Mouse (Mus musculus) limb, embryonic 13.5 days (tissue): Measurements from ENCODE around the gene Zdhhc7. TPM values are rescaled to one million over a fixed set of nuclear protein-coding genes. Genes with fewer than 3 reads are reported as not detected.

Experiments used
- ATAC-seq: fragments of 200-750 bp; cut with Nextera tagmentation; 2 replicates; pipeline ENCODE4 v1.8.0; 2017; ENCODE audit warnings: low read depth, moderate number of reproducible peaks, moderate TSS enrichment; ENCODE audit not compliant: low FRiP score
- H3K27ac ChIP-seq: fragments of 300-500 bp; sonication (generic); 2 replicates; pipeline ENCODE4 v1.5.1; 2015; ENCODE audit warnings: inconsistent platforms, mild to moderate bottlenecking, moderate library complexity
- H3K27me3 ChIP-seq: fragments of 300-500 bp; sonication (generic); 2 replicates; pipeline ENCODE4 v1.6.1; 2015; ENCODE audit warnings: mild to moderate bottlenecking, inconsistent platforms
- H3K36me3 ChIP-seq: fragments of 300-500 bp; sonication (generic); 2 replicates; pipeline ENCODE4 v1.6.1; 2015; ENCODE audit warnings: inconsistent platforms, mild to moderate bottlenecking, moderate library complexity
- H3K4me1 ChIP-seq: fragments of 300-500 bp; sonication (generic); 2 replicates; pipeline ENCODE4 v1.6.1; 2015; ENCODE audit warnings: inconsistent platforms
- H3K4me2 ChIP-seq: fragments of 300-500 bp; sonication (generic); replicated peaks from 2 replicates; pipeline ENCODE4 v1.6.1; 2015; ENCODE audit warnings: inconsistent platforms, mild to moderate bottlenecking, moderate library complexity
- H3K4me3 ChIP-seq: fragments of 300-500 bp; sonication (generic); 2 replicates; pipeline ENCODE4 v1.5.1; 2015; ENCODE audit warnings: moderate library complexity, mild to moderate bottlenecking, inconsistent platforms
- H3K9ac ChIP-seq: fragments of 300-500 bp; sonication (generic); 2 replicates; pipeline ENCODE4 v1.6.1; 2015; ENCODE audit warnings: mild to moderate bottlenecking, inconsistent platforms
- H3K9me3 ChIP-seq: fragments of 300-500 bp; sonication (generic); 2 replicates; pipeline ENCODE4 v1.6.1; 2016; ENCODE audit warnings: inconsistent platforms
- WGBS: fragments of 180-500 bp; shearing (Covaris S2); methylation state at CpG from one replicate; pipeline ENCODE4 v1.1.7; 2015; 5-methylcytosine and 5-hydroxymethylcytosine counted together
- polyA plus RNA-seq: library from polyadenylated mRNA; unstranded; fragments of >200 nt; fragmentation: Nextera tagmentation; extraction: Ambion mirVana; gene quantifications from 2 replicates; pipeline ENCODE4 v1.2.1, GENCODE M21; 2015

Zdhhc7 gene
- polyA plus RNA-seq, 1 experiment from 2014 or later = 32.8 TPM

DNA sequence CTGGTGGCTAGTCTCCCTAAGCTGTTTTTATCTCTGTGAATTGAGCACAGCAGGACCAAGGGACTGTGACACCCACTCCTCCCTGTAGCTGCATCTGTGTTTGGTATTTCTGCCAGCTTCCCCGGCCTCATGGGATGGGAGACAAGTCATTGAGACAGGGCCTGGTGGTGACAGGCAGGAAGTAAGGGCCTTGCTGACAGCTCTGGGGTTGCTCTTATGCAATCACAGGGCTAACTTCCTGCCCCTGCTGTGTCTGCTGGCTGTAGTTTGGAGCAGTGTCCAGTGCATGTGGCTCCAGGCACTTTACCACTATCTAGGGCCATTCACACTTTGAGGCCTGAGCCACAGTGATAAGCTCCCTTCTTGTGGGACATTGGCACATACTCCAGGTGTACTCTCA, 60.4 kb downstream of the Zdhhc7 start:
- Histone ChIP-seq H3K4me2 (no peak overlapping the region), H3K36me3 (no peaks in the 10 kb centered on the region), H3K27me3 (no peaks in the 10 kb centered on the region), H3K27ac (no peak overlapping the region), H3K9ac (no peak overlapping the region), H3K9me3 (no peaks in the 10 kb centered on the region), H3K4me3 (no peak overlapping the region), H3K4me1 (peaks cover 12% of the 10 kb centered on the region)
- no peak for ATAC-seq
- 55% methylated on average over 1 of the region's 1 CpGs for WGBS

- Histone ChIP-seq H3K27ac (no peak overlapping the region), H3K9me3 (no peaks in the 10 kb centered on the region), H3K4me1 (peaks cover 7% of the 10 kb centered on the region; the same call in 1 of the 2 replicates), H3K36me3 (no peaks in the 10 kb centered on the region), H3K4me3 (no peak overlapping the region), H3K9ac (no peak overlapping the region), H3K27me3 (no peaks in the 10 kb centered on the region), H3K4me2 (no peak overlapping the region)
- WGBS = 72% methylated on average over 11 of the region's 11 CpGs
- ATAC-seq = no peak
These were observed 61.9 kb downstream of the Zdhhc7 start for GRCm38 (mm10) chr8:120039313-120039919.

DNA sequence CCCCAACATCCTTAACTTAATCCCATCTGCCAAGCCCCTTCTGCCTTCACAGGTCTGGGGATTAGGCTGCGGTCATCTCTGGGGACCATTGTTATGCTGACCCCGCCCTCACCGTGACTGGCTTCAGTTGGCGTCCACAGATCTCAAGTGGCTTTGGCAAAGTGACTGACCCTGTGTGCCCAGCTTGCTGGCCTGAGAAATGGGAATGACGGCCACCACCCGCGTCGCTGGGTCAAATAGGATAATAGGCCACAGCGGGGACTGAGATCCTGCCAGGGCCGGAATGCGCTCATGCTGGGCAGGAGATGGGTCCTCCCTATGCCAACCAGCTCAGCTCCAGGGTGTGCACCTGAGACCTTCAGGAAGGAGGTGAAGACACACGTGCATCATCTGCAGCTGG, 62.5 kb downstream of the Zdhhc7 start:
- ATAC-seq = no peak
- H3K27ac ChIP-seq = no peak overlapping the region
- no peaks in the 10 kb centered on the region for H3K27me3 ChIP-seq
- H3K36me3 ChIP-seq = no peaks in the 10 kb centered on the region
- H3K9me3 ChIP-seq = no peaks in the 10 kb centered on the region
- peaks cover 11% of the 10 kb centered on the region; the same call in 1 of the 2 replicates for H3K4me1 ChIP-seq
- H3K4me2 ChIP-seq = no peak overlapping the region
- H3K9ac ChIP-seq = no peak overlapping the region
- H3K4me3 ChIP-seq = no peak overlapping the region
- 92% methylated on average over 12 of the region's 12 CpGs for WGBS

DNA sequence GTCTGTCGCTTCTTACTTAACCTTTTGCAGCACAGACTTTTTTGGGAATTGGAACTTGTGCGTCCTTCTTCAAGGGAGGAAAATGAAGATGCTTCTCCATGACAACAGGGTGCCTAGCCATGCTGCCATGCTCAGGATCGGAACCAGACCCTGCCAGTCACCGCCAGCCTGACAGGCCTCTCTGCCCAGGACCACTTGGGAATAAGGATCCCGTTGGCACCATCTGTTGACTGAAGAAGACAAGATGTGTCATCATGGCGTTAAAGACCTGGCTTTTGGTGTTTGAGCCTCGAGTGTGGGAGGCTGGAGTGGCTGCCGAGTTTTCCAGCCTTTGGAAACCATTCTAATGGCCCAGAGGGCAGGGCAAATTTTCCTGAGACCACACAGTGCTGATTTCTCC, 63.7 kb downstream of the Zdhhc7 start:
- Histone ChIP-seq H3K9ac (no peak overlapping the region), H3K36me3 (no peaks in the 10 kb centered on the region), H3K4me3 (no peak overlapping the region), H3K9me3 (no peaks in the 10 kb centered on the region), H3K27ac (no peak overlapping the region), H3K27me3 (no peaks in the 10 kb centered on the region), H3K4me1 (peaks cover 13% of the 10 kb centered on the region), H3K4me2 (no peak overlapping the region)
- no peak for ATAC-seq
- WGBS = 87% methylated on average over 8 of the region's 8 CpGs

GRCm38 (mm10) chr8:120037199-120037598, 64.1 kb downstream of the Zdhhc7 start:
- no peaks in the 10 kb centered on the region for H3K36me3 ChIP-seq
- H3K4me1 ChIP-seq = peaks cover 16% of the 10 kb centered on the region
- H3K27me3 ChIP-seq = no peaks in the 10 kb centered on the region
- 85% methylated on average over 15 of the region's 15 CpGs for WGBS
- H3K9me3 ChIP-seq = no peaks in the 10 kb centered on the region
- ATAC-seq = no peak
- H3K4me3 ChIP-seq = no peak overlapping the region
- no peak overlapping the region for H3K9ac ChIP-seq
- no peak overlapping the region for H3K27ac ChIP-seq
- H3K4me2 ChIP-seq = no peak overlapping the region

- Histone ChIP-seq H3K27ac (no peak overlapping the region), H3K4me3 (no peak overlapping the region), H3K4me1 (peaks cover 20% of the 10 kb centered on the region), H3K9ac (no peak overlapping the region), H3K36me3 (no peaks in the 10 kb centered on the region), H3K27me3 (no peaks in the 10 kb centered on the region), H3K4me2 (no peak overlapping the region), H3K9me3 (no peaks in the 10 kb centered on the region)
- no peak for ATAC-seq
- WGBS = 83% methylated on average over 4 of the region's 4 CpGs
These were observed 64.7 kb downstream of the Zdhhc7 start for GRCm38 (mm10) chr8:120036578-120036977.

DNA sequence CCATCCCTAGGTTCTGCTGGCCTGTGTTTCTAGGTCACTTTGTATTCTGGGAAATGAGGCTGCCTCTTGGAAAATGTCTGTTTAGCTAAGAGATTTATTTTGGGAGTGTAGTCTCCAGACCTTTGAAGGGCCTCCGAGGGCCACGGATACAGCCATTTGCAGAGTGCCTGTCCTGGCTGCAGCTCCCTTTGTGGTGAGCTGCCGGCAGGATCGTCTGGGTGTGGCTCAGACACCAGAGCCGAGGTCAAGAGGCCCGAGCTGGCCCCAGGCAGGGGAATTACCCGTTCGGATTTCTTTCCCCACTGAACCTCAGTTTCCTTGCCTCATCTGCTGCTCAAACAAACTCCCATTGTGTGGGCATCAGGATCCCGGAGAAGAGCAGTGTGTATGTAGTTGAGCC, 65.2 kb downstream of the Zdhhc7 start:
- Histone ChIP-seq H3K27ac (no peak overlapping the region), H3K4me2 (no peak overlapping the region)
- 18% methylated on average over 9 of the region's 9 CpGs for WGBS

DNA sequence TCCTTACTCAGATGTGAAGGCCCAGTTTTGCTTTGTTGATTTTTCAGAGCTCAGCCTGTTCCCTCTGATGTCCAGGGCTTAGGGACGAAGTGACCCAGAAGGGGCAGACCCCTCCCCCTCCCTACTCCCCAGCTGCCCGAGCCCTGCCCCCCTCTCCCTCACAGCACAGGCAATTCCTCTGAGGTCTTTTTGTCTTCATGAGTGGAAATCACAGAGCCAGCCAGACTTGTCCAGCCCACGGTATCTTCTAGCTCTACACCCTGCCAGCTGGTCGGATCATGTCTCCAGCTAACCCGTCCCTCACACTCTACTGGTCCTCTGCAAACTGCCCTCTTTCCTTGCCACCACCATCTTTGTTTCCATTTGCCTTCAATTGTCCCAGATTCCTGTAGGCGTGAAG, 66.8 kb downstream of the Zdhhc7 start:
- no peak overlapping the region for H3K4me3 ChIP-seq
- 33% methylated on average over 6 of the region's 6 CpGs for WGBS
- H3K9ac ChIP-seq = no peak overlapping the region
- H3K4me2 ChIP-seq = no peak overlapping the region
- H3K4me1 ChIP-seq = peaks cover 27% of the 10 kb centered on the region
- no peaks in the 10 kb centered on the region for H3K27me3 ChIP-seq
- H3K27ac ChIP-seq = no peak overlapping the region
- H3K36me3 ChIP-seq = no peaks in the 10 kb centered on the region
- H3K9me3 ChIP-seq = no peaks in the 10 kb centered on the region
- ATAC-seq = no peak

More for the DNA sequence above, 65.2 kb downstream of the Zdhhc7 start:
- Histone ChIP-seq H3K9me3 (no peaks in the 10 kb centered on the region), H3K4me3 (no peak overlapping the region), H3K36me3 (no peaks in the 10 kb centered on the region), H3K9ac (no peak overlapping the region), H3K27me3 (no peaks in the 10 kb centered on the region), H3K4me1 (peaks cover 25% of the 10 kb centered on the region)
- ATAC-seq = no peak

GRCm38 (mm10) chr8:120032549-120033208, 68.6 kb downstream of the Zdhhc7 start:
- Histone ChIP-seq H3K4me2 (no peak overlapping the region), H3K36me3 (no peaks in the 10 kb centered on the region), H3K4me1 (peaks cover 27% of the 10 kb centered on the region), H3K27ac (peak overlapping the region; percentile 15; the same call in 1 of the 2 replicates), H3K9ac (no peak overlapping the region), H3K9me3 (no peaks in the 10 kb centered on the region), H3K4me3 (no peak overlapping the region), H3K27me3 (no peaks in the 10 kb centered on the region)
- no peak for ATAC-seq
- WGBS = 88% methylated on average over 5 of the region's 5 CpGs

Other genes starting within 250 kb of the Zdhhc7 start
- 10.4 and 10.5 TPM in 2 replicates for gene Klhl36, start 239.2 kb downstream of the Zdhhc7 start, polyA plus RNA-seq
- gene Usp10, start 191.1 kb downstream of the Zdhhc7 start, polyA plus RNA-seq = 142 and 145 TPM in 2 replicates
- 3.2 and 7.1 TPM in 2 replicates for gene Gm20388, start 190.6 kb downstream of the Zdhhc7 start, polyA plus RNA-seq
- gene Crispld2, start 109.0 kb downstream of the Zdhhc7 start, polyA plus RNA-seq = 7.1 and 8.9 TPM in 2 replicates
- gene 6430548M08Rik, start 12.7 kb upstream of the Zdhhc7 start, polyA plus RNA-seq = 3.3 and 3.4 TPM in 2 replicates
- gene Fam92b, start 76.0 kb upstream of the Zdhhc7 start, polyA plus RNA-seq = not detected in 2 replicates
- gene Gse1, start 127.0 kb upstream of the Zdhhc7 start, polyA plus RNA-seq = 6.9 and 7.1 TPM in 2 replicates